Mouse (Mus musculus): Measurements from ENCODE around the gene Ano1.

DNA sequence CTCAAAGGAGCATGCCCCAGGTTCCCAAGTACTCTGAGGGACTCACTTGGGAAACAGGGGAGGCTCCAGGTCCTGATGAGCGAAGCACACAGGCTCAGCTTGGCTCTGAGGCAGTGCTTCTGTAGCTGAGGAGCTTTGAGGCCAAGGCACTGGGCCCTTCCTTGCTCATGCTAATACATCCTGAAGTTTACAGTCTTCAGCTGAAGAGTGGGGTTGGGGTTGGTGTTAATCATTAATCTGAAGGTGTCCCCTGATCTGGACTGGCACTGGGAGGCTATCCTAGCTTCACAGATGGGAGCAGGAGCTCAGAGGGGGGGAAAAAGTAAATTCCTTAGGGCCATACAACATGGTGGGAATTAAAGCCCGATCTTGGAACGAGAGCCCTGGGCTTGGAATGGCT, 117.3 kb downstream of the Ano1 start:
- TF ChIP-seq POLR2A (IDR thresholded peaks at IDR 0.05; ENCODE audit: extremely low read depth, insufficient read depth, low read length) (no peak), CTCF (IDR thresholded peaks at IDR 0.05; ENCODE audit: low read depth, low read length) (no peak)

Data from liver, adult 2 months (tissue).